8 mouse cellular contexts compared by ENCODE assay signal in genomic region chr7:15945721-15946536, GRCm38 (mm10). TPM values are rescaled to one million over a fixed set of nuclear protein-coding genes. Genes with fewer than 3 reads are reported as not detected.
DNase-seq lines count a peak whose midpoint lies in the region; ATAC-seq lines count a peak whose summit lies in the region.

TSS of gene Nop53 (minus strand) at chr7:15946074.

- H3K9ac ChIP-seq in hindbrain, embryonic 11.5 days (ENCODE audit: low read depth, low read length) = peak within 1 kb of the TSS; percentile 82

- no peaks in the 10 kb centered on the region for H3K9me3 ChIP-seq in hindbrain, embryonic 11.5 days (ENCODE audit: control insufficient read depth, low read length)

- ATAC-seq in hindbrain, embryonic 11.5 days (ENCODE audit: low FRiP score) = peak; percentile 96

- H3K27me3 ChIP-seq in hindbrain, embryonic 11.5 days (ENCODE audit: control insufficient read depth, insufficient read depth, low read length) = no peaks in the 10 kb centered on the region

- H3K4me1 ChIP-seq in hindbrain, embryonic 11.5 days (replicated peaks; ENCODE audit: control insufficient read depth, insufficient read depth, low read length) = no peaks in the 10 kb centered on the region; the same call in 1 of the 2 replicates

- peak within 1 kb of the TSS; percentile 90 for H3K27ac ChIP-seq in hindbrain, embryonic 11.5 days (ENCODE audit: low read depth, low read length)

- H3K4me2 ChIP-seq in hindbrain, embryonic 11.5 days (replicated peaks; ENCODE audit: low read depth, low read length) = peak within 1 kb of the TSS; percentile 63

- WGBS in hindbrain, embryonic 11.5 days = 2% methylated on average over 59 of the region's 59 CpGs

- DNase-seq in MN1 (ENCODE audit: low spot score) = peak; percentile 94
- DNase-seq in cerebellum, adult 9-10 months = peak; percentile 98
- peak; percentile 94 to 97 for DNase-seq in frontal cortex, adult 2 months (ENCODE audit: extremely low spot score in 1 of 2, low spot score in 1 of 2)
- peak; percentile 96 for DNase-seq in hindbrain, embryonic 11.5 days (ENCODE audit: low spot score)
- peak; percentile 89 to 92 for DNase-seq in layer of hippocampus, postnatal 10 days (ENCODE audit: low spot score in 2 of 2)
- DNase-seq in lung, postnatal 10 days = peak; percentile 95
- DNase-seq in ovary, postnatal 36 days (ENCODE audit: low spot score) = peak; percentile 89
- peak; percentile 89 for DNase-seq in thymus, postnatal 25 days

- peaks cover 5% of the 10 kb centered on the region for H3K36me3 ChIP-seq in hindbrain, embryonic 11.5 days (ENCODE audit: control insufficient read depth, insufficient read depth, low read length)

- H3K4me3 ChIP-seq in hindbrain, embryonic 11.5 days (ENCODE audit: low read depth, low read length) = peak within 1 kb of the TSS; percentile 69

RNA-seq across cellular contexts. Expression of gene Nop53, which starts in this region (rescaled TPM):
- 104 and 109 TPM in 2 replicates for polyA plus RNA-seq in frontal cortex, adult 2 months (2012; rRNA removed)
- polyA plus RNA-seq in hindbrain, embryonic 11.5 days (2014; fragmentation: Nextera tagmentation; extraction: Ambion mirVana) = 176 and 180 TPM in 2 replicates
- total RNA-seq in layer of hippocampus, postnatal 10 days (2021) = 100 to 1,000 TPM; 126 to 135 TPM

Comparison
In these comparisons a context has a peak if more than half of its experiments do, and no peak if none do; other contexts are left out.
1. Peak in every context shown above with its lines: DNase-seq, ATAC-seq, H3K4me3 ChIP-seq and H3K27ac ChIP-seq.